Comparison of ENCODE assay signal across 27 mouse cellular contexts in the genomic region with DNA sequence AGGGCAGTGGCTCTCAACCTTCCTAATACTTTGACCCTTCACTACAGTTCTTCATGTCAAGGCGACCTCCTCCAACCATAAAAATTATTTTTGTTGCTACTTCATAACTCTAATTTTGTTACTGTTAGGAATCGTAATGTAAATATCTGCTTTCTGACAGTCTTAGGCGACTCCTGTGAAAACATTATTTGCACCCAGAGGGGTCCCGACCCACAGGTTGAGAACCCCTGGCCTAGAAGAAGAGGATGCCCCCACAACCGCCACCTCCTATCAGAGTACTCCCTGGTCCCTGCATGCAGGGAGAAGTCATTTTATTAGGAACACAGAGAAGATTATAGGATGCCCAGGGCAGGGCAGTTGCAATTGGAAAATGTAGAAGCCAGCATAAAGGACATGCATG. TPM values are rescaled to one million over a fixed set of nuclear protein-coding genes. Genes with fewer than 3 reads are reported as not detected.
"Had no signal": no experiment of that assay in that cellular context is flagged by ENCODE, and none has a peak within 500 bp of the region (broad histone marks: within the 10 kb centered on the region; RNA-seq: fewer than 3 reads in every experiment).

No protein-coding gene starts in this region.

- H3K9me3 ChIP-seq: limb, embryonic 10.5 days; limb, embryonic 12.5 days; limb, embryonic 13.5 days; limb, embryonic 15.5 days; liver, embryonic 12.5 days; liver, embryonic 13.5 days; liver, embryonic 15.5 days; lung, embryonic 15.5 days; megakaryocyte, embryonic 14.5 days; midbrain, embryonic 10.5 days; midbrain, embryonic 12.5 days; midbrain, embryonic 13.5 days; midbrain, embryonic 15.5 days; neural tube, embryonic 12.5 days had no signal

- H3K36me3 ChIP-seq: limb, embryonic 10.5 days; limb, embryonic 12.5 days; limb, embryonic 13.5 days; limb, embryonic 15.5 days; liver, embryonic 12.5 days; liver, embryonic 13.5 days; liver, embryonic 15.5 days; lung, embryonic 15.5 days; midbrain, embryonic 10.5 days; midbrain, embryonic 12.5 days; midbrain, embryonic 13.5 days; midbrain, embryonic 15.5 days; neural tube, embryonic 12.5 days had no signal

- H3K4me3 ChIP-seq: limb, embryonic 10.5 days; limb, embryonic 12.5 days; limb, embryonic 13.5 days; limb, embryonic 15.5 days; liver, embryonic 12.5 days; liver, embryonic 13.5 days; liver, embryonic 15.5 days; lung, embryonic 15.5 days; megakaryocyte, embryonic 14.5 days; midbrain, embryonic 10.5 days; midbrain, embryonic 12.5 days; midbrain, embryonic 13.5 days; midbrain, embryonic 15.5 days; myocyte; neural tube, embryonic 12.5 days had no signal

- H3K27me3 ChIP-seq: limb, embryonic 12.5 days; limb, embryonic 15.5 days; liver, embryonic 12.5 days; liver, embryonic 13.5 days; liver, embryonic 15.5 days; lung, embryonic 15.5 days; midbrain, embryonic 15.5 days; neural tube, embryonic 12.5 days had no signal

- DNase-seq: left cerebral cortex, postnatal 4 days; liver; liver, embryonic 13.5 days; liver, postnatal 0 days; lung, adult 18-20 months; lung, adult 2 months; lung, embryonic 14.5 days; lung, postnatal 10 days; lung, postnatal 14 days; lung, postnatal 4 days; midbrain, embryonic 14.5 days had no signal

- H3K4me1 ChIP-seq: limb, embryonic 12.5 days; liver, embryonic 13.5 days; liver, embryonic 15.5 days; midbrain, embryonic 15.5 days; neural tube, embryonic 12.5 days had no signal

- H3K27ac ChIP-seq: limb, embryonic 10.5 days; limb, embryonic 12.5 days; limb, embryonic 13.5 days; limb, embryonic 15.5 days; liver, embryonic 12.5 days; liver, embryonic 13.5 days; liver, embryonic 14.5 days; liver, embryonic 15.5 days; lung, embryonic 15.5 days; macrophage; midbrain, embryonic 10.5 days; midbrain, embryonic 12.5 days; midbrain, embryonic 13.5 days; midbrain, embryonic 15.5 days; neural tube, embryonic 12.5 days had no signal

- H3K9ac ChIP-seq: limb, embryonic 12.5 days; limb, embryonic 13.5 days; limb, embryonic 15.5 days; liver, embryonic 12.5 days; liver, embryonic 13.5 days; liver, embryonic 14.5 days; liver, embryonic 15.5 days; liver, postnatal 0 days; lung, embryonic 14.5 days; lung, embryonic 15.5 days; midbrain, embryonic 12.5 days; midbrain, embryonic 13.5 days; midbrain, embryonic 15.5 days; neural tube, embryonic 12.5 days had no signal

RNA-seq across cellular contexts. Expression of a gene that starts 6.6 kb away (rescaled TPM):
- total RNA-seq: left cerebral cortex, postnatal 4 days had no signal
- polyA plus RNA-seq: midbrain, embryonic 12.5 days; midbrain, embryonic 13.5 days had no signal
